Mouse (Mus musculus): ENCODE measurements around the gene Acsl4. TPM values are rescaled to one million over a fixed set of nuclear protein-coding genes. Genes with fewer than 3 reads are reported as not detected.

The Acsl4 gene
- total RNA-seq, 2 experiments from 2014 or later: 27.2 to 34.5 TPM

Other genes with a start within 250 kb of the Acsl4 start
- gene Gucy2f, start 193.6 kb downstream of the Acsl4 start, total RNA-seq (2015): not detected in 2 replicates
- gene Gucy2f, start 193.6 kb downstream of the Acsl4 start, total RNA-seq (2017): not detected in 2 replicates
- 12.1 and 15.9 TPM in 2 replicates for gene Nxt2, start 163.8 kb downstream of the Acsl4 start, total RNA-seq (2015)
- 13.5 and 20.9 TPM in 2 replicates for gene Nxt2, start 163.8 kb downstream of the Acsl4 start, total RNA-seq (2017)
- not detected in 2 replicates for gene Kcne1l, start 84.2 kb downstream of the Acsl4 start, total RNA-seq (2015)
- gene Kcne1l, start 84.2 kb downstream of the Acsl4 start, total RNA-seq (2017): not detected in 2 replicates

All from megakaryocyte progenitor cell, adult 5-6 weeks (primary cell).